Mouse (Mus musculus) kidney, adult 9 months (tissue): Measurements from ENCODE around the gene Btbd2.

Experiments used
- DNase-seq: peaks from one replicate; pipeline ENCODE4 v3.0.0; 2022

Btbd2 gene

DNA sequence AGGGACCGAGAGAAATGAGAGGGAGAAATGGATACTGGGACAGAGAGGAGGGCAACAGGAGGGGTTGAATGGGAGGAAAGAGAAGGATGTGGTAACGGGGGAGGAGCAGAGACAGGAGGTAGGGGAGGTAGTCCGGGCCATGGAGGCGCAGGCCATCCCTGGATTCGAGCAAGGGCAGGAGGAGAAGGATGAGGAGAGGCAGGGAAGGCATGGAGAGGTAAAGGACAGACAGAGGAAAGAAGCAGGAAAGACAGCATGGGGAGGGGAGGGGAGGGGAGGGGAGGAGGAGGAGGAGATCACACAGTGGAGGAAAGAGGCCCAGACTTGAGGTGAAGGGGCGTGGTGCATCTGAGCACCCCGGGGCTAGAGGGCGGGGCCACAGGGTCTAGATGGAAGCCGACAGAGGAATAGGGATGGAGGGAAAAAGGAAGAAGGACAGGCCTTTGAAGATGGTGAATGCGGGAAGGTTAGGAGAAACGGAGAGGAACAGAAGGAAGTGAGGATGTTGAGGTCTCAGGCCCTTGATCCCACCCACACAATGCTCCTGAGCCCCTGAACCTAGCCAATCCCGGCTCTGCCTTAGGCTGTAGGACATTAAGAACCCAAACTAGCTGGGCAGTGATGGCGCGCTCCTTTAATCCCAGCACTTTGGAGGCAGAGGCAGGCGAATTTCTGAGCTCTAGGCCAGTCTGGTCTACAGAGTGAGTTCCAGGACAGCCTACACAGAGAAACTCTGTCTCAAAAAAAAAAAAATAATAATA lies at the start of gene Btbd2:
Btbd2 (minus strand) TSS at position 209 of the 761 bp plus-strand sequence.
- DNase-seq, result no peak

GRCm38 (mm10) chr10:80705479-80705878 lies 48.6 kb upstream of the Btbd2 start:
- no peak for DNase-seq

DNA sequence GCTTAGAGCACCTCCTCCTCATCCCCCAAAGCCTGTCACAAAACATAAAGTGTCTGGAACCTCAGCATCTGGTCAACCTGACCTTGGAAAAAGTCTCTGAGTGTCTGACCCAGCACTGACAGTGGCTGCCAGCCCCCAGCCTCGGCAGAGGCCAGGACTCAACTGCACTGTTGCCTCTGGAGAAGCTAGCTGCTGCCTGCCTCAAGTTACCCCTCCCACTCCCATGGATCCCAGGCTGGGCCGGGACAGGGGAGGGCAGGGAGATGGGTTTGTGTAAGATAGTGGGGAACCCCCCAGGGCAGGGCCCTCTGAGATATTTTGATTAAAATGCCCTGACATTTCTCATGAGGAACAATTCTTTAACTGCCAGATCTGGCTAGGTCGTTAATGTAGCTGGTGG lies 48.2 kb upstream of the Btbd2 start:
- DNase-seq, result peak; percentile 12

- DNase-seq, result no peak
These were observed 47.5 kb upstream of the Btbd2 start for GRCm38 (mm10) chr10:80704418-80704817.

GRCm38 (mm10) chr10:80703643-80704042 lies 46.8 kb upstream of the Btbd2 start:
- DNase-seq, result peak; percentile 24

- peak; percentile 98 for DNase-seq
These were observed 45.9 kb upstream of the Btbd2 start for GRCm38 (mm10) chr10:80702536-80703390.

DNA sequence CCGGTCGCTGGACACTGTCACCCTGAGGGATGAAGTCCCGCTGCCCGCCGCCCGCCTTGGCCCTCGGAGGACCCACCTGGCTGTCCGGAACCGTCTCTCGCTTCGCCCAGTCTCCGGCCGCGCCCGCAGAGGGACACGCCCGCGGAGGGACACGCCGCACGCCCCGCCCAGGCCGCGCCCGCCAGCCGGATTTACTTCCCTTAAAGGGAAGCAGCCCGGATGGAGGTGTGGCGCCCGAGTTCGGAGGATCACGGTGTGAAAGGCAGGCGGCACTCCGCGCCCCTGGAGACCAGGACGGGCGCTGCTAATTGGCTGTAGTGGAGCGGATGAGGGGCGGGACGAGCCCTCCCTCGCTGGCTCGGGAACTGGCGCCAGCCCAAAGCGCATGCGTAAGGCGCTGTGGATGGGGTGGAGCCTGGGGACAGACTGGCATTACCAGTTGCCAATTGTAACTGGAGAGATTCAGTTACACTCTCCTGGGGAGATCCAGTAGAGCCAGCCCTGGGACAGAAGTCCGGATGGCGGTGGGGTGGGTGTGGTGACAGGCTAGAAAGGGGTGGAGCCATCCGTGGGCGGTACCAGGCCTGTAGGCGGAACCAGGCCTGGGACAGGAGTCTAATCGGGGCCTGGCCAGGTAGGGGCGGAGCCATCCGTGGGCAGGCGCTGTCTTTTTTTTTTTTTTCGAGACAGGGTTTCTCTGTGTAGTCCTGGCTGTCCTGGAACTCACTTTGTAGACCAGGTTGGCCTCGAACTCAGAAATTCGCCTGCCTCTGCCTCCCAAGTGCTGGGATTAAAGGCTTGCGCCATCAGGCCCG lies 45.1 kb upstream of the Btbd2 start, which contains the start of the genes Mob3a and Izumo4:
Mob3a (minus strand) TSS at position 257 of the 815 bp plus-strand sequence.
Izumo4 (plus strand) TSS at position 464 of the 815 bp plus-strand sequence.
- DNase-seq, result peak; percentile 99

DNA sequence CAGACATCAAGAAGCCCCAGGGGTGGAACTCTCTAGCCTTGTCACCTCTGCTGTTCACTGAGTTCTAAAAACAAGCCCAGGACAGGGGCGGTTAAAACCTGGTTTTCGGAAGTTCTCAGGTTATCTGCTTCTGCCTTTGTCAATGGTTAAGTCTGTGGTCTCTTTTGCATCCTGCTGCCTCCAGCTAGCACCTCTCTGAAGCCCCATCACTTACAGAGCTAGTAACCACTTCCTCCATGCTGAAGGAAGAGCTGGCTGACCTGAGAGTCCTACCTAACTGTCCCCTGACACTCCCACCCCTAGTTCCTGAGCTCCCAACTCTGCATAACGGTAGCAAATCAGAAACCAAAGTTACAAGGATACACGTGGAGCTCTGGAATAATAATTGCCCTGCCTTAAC lies 43.9 kb upstream of the Btbd2 start:
- peak; percentile 17 for DNase-seq

DNA sequence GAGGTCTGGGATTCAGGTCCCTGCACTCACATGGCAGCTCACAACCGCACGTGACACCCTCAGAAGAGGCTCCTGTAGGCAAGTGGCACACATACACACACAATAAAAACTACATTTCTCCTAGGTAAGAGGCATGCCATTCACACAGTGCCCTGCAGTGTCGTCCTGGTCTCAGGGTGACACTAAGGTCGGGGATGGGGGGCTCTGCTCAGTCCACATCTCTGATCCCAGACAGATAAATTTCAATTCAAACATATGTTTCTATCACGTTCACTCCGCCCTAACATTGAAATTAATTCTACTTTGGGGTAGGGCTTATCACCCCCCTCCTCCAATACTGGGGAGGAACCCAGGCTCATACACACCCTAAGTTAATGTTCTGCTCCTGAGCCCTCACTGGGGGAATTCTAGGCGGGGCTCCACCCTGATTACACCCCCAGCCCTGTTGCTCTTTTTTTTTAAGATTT lies 43.2 kb upstream of the Btbd2 start:
- DNase-seq, result peak; percentile 22

- no peak for DNase-seq
These were observed 41.7 kb upstream of the Btbd2 start for GRCm38 (mm10) chr10:80698605-80699004.

- no peak for DNase-seq
These were observed 40.9 kb upstream of the Btbd2 start for GRCm38 (mm10) chr10:80697812-80698211.

DNA sequence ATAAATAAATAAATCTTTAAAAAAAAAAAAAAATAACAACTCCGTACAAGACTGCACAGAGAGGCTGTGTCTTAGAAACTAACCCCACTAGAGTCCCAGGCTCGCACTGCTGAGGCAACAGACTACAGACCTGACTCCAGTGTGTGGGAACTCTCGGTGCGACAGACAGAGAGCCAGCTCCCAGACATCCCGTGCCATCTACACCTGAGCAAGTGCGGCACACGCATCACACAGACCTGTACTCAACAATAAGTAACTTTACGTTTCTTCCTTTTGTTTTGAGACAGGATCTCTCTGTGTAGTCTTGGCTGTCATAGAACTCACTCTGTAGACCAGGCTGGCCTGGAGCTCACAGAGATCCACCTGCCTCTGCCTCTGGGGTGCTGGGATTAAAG lies 40.5 kb upstream of the Btbd2 start:
- DNase-seq, result no peak

GRCm38 (mm10) chr10:80696502-80697392 lies 39.9 kb upstream of the Btbd2 start:
- DNase-seq, result peak; percentile 21

DNA sequence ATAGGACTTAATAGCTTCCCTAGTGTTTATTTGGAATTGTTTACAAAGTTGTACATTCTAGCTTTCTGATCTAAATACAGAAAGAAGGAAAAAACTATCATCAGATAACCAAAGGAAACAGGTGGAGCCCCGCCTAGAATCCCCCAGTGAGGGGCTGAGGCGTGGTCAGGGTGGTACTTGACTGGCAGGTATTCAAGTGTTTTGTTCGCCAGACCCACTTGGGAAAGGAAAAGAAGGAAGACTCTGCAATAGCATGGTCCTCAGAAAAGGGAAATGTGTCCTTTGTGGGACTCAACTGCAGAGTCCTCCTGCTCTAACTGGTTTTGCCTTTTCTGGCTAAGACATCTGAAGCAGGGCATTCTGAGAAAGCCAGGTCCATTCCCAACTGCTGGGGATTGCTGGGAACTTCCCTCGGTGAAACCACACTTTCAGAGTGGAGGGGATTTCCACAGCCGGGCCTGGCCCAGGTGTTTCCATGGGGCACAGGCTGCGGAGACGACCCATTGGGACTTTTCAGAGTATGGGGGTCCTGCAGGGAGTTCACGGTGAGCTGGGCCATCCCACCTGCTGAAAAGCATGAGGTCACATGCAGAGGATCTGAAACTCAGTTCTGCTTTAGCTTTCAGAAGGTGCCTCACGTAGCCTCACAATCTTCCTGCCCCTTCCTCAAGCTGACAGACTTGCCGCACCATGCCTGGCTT lies 39.1 kb upstream of the Btbd2 start:
- no peak for DNase-seq

DNA sequence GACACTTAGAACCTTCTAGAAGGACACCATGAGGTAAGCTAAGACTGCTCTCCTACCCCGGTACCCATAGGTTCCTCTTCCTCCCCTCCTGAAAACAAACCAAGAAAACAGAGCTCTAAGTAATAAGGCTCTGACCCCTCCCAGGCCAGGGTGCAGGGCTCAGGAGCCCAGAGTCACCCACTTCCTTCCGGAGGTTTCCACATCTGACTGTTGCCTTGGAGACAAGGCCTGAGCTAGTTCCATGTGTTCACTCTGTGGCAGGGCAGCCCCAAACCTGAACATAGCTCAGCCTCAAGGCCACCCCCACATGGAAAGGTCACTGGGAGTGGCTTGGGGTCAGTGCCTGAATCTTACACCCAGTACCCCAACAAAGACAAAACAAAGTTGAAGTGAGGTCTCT lies 38.3 kb upstream of the Btbd2 start:
- DNase-seq, result peak; percentile 63

DNA sequence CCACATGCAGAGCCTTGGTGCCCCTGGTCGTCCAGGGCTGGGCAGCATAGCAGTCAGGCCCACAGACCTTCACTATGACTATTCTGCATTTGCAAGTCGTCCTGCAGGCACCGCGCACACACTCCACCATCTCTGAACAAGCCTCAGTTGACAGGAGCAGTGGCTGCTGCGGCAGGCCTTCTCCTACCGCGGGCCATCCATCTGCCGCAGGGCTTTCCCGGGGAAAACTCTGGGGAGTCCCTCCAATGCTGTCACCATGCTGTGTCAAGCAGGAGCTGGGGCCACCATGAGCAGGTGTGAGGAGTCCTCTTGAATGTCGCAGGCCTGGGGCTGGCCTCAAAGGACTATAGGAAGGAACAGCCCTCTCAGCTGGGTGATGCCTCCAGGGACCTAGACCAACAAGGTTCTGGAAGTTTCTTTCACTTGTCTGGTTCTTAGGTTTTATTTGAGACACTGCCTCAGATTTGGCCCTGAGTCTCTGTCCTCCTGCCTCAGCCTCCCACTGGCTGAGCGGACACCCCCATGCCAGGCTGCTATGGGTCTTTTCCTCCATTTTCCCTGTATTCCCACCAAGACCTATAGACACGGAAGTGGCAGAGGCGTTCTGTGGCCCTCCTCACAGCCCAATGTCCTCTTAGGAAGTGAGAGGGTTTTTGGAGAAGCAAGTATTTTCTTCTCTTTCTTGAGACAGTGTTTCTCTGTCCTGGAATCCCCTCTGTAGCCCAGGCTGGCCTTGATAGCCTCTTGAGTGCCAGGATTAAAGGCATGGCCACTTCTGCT lies 37.5 kb upstream of the Btbd2 start:
- DNase-seq, result no peak

DNA sequence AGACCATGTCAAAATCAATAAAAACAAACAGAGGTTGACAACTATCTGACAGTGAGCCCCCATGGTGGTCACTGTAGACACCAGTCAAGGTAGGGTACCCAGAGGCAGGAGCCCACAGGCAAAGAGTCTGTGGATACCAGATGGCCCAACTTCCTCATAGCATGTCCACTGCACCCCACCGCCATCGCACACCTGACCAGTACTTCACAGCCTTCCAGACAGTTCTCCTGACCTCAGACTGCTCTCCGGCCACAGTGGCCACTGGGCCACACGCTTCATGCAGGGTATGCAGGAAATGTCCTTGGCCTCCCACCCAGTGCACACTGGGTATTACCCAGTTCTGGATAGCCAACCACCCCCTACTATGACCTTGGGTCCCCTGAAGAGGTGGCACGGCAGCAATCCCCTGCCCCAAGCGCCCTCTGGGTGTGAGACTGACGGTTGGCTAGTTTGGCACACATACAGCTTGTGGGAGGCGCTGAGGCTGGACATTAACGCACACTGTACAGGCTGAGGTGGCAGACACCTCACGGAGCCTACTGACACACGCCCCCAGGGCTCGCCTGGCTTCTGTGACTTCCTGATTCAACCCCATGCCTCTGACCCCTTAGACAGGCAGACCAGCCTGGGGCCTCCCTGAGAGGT lies 36.7 kb upstream of the Btbd2 start:
- no peak for DNase-seq

DNA sequence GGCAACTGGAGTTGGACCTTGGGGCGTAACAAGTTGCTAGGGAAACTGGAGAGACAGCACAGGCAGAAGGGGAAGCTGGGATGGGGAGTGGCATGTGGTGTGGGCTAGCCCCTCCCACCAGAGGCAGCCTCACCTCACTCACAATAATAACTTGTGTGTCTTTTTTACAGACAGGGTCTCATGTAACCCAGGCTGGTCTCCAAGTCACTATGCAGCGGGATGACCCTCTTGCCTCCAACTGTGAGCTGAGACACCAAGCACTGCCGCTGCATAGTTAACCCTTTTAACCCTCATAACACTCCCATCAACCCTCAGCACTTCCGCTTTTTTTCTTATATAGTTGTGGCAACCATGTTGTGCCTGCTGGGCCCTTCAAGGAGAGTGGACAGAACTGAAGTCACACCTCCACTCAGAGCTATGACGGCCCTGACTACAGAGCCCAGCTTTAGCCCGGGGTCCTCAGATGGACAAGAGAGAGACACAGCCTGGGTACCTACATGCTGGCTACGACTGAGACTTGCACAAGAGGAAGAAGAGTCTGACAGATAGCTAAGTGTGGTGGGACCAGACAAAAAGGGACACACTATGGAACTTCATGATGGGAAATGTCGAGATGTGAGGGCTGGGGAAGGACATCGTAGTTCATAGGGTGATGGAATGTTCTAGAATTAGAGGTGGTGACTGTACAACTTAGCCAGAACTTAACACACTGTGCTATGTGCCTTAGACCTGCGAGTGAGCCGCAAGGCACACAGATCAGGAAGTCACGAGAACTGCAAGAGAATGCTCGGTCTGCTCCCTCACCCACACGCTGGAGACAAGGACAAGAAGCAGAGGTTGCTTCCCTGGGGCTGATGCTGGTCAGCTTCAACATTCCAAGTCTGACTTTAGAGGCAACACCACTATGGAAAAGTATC lies 35.6 kb upstream of the Btbd2 start:
- peak; percentile 34 for DNase-seq

DNA sequence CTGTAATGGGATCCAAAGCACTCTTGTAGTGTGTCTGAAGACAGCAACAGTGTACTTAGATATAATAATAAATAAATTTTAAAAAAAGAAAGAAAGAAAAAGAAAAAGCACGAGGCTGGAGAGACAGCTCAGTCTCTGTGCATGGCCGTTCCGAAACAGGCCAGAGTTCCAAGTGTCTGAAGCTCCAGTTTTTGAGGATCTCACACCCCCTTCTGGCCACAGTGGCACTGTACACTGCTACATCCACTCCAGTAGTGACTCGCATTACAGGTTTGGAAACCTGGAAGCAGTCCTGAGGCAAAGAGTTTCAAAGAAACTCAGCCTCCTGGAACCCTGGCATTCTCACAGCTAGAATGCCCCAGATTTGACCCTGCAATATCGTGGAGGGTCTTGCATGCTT lies 31.0 kb upstream of the Btbd2 start:
- peak; percentile 91 for DNase-seq
